Mouse (Mus musculus) kidney, adult 9 months (tissue): ENCODE measurements around the gene Cnih1.

ENCODE experiments used
- DNase-seq: peaks from one replicate; pipeline ENCODE4 v3.0.0; 2022

Gene Cnih1

GRCm38 (mm10) chr14:46787454-46787786 lies 791 bp downstream of the Cnih1 start:
- no peak for DNase-seq

- DNase-seq = no peak
Measured at GRCm38 (mm10) chr14:46785247-46785646, 3.0 kb downstream of the Cnih1 start.

GRCm38 (mm10) chr14:46783327-46783926 lies 4.8 kb downstream of the Cnih1 start:
- no peak for DNase-seq

- no peak for DNase-seq
Measured at GRCm38 (mm10) chr14:46782187-46782828, 5.9 kb downstream of the Cnih1 start.

- DNase-seq = no peak
Measured at GRCm38 (mm10) chr14:46781086-46781485, 7.1 kb downstream of the Cnih1 start.

- DNase-seq = no peak
Measured at GRCm38 (mm10) chr14:46779217-46779616, 9.0 kb downstream of the Cnih1 start.

- no peak for DNase-seq
Measured at GRCm38 (mm10) chr14:46778756-46779155, 9.5 kb downstream of the Cnih1 start.

- DNase-seq = no peak
Measured at GRCm38 (mm10) chr14:46770036-46770435, 18.2 kb downstream of the Cnih1 start.

GRCm38 (mm10) chr14:46767116-46767515 lies 21.1 kb downstream of the Cnih1 start:
- DNase-seq = no peak

GRCm38 (mm10) chr14:46761186-46761585 lies 27.0 kb downstream of the Cnih1 start:
- no peak for DNase-seq

GRCm38 (mm10) chr14:46760355-46761029 lies 27.7 kb downstream of the Cnih1 start, which contains the start of gene Cdkn3:
TSS of gene Cdkn3 (plus strand) at chr14:46760541.
- DNase-seq = peak; percentile 97

- DNase-seq = no peak
Measured at GRCm38 (mm10) chr14:46759970-46760354, 28.2 kb downstream of the Cnih1 start.

GRCm38 (mm10) chr14:46757736-46758135 lies 30.5 kb downstream of the Cnih1 start:
- no peak for DNase-seq

- DNase-seq = no peak
Measured at GRCm38 (mm10) chr14:46755851-46756250, 32.4 kb downstream of the Cnih1 start.

GRCm38 (mm10) chr14:46754371-46754770 lies 33.8 kb downstream of the Cnih1 start:
- DNase-seq = peak; percentile 56

- DNase-seq = no peak
Measured at GRCm38 (mm10) chr14:46745413-46745812, 42.8 kb downstream of the Cnih1 start.

GRCm38 (mm10) chr14:46742674-46743073 lies 45.5 kb downstream of the Cnih1 start:
- DNase-seq = no peak

GRCm38 (mm10) chr14:46737346-46737745 lies 50.9 kb downstream of the Cnih1 start:
- peak; percentile 66 for DNase-seq

GRCm38 (mm10) chr14:46736366-46736765 lies 51.8 kb downstream of the Cnih1 start:
- DNase-seq = no peak

GRCm38 (mm10) chr14:46734761-46735455 lies 53.3 kb downstream of the Cnih1 start:
- peak; percentile 58 for DNase-seq

GRCm38 (mm10) chr14:46734262-46734661 lies 53.9 kb downstream of the Cnih1 start:
- DNase-seq = no peak

GRCm38 (mm10) chr14:46725743-46726142 lies 62.5 kb downstream of the Cnih1 start:
- peak; percentile 38 for DNase-seq
